Mouse (Mus musculus) hindbrain, embryonic 11.5 days (tissue): ENCODE measurements around the gene Fbxw7. TPM values are rescaled to one million over a fixed set of nuclear protein-coding genes. Genes with fewer than 3 reads are reported as not detected.

Source experiments
- ATAC-seq: fragments of 200-750 bp; cut with Nextera tagmentation; 2 replicates; pipeline ENCODE4 v1.8.0; 2017; ENCODE audit warnings: mild to moderate bottlenecking, moderate TSS enrichment, moderate library complexity; ENCODE audit not compliant: low FRiP score
- DNase-seq: peaks from one replicate; pipeline ENCODE4 v3.0.0-alpha.2; 2015; ENCODE audit warnings: low spot score
- H3K27ac ChIP-seq: fragments of 300-500 bp; sonication (generic); 2 replicates; pipeline ENCODE4 v1.5.1; 2014; ENCODE audit warnings: mild to moderate bottlenecking, low read depth, low read length
- H3K27me3 ChIP-seq: fragments of 300-500 bp; sonication (generic); 2 replicates; pipeline ENCODE4 v1.6.1; 2014; ENCODE audit warnings: mild to moderate bottlenecking, low read length, moderate library complexity, mixed read lengths; ENCODE audit not compliant: control insufficient read depth, insufficient read depth
- H3K36me3 ChIP-seq: fragments of 300-500 bp; sonication (generic); 2 replicates; pipeline ENCODE4 v1.6.1; 2014; ENCODE audit warnings: mild to moderate bottlenecking, low read length, moderate library complexity, mixed read lengths; ENCODE audit not compliant: control insufficient read depth, insufficient read depth
- H3K4me1 ChIP-seq: fragments of 300-500 bp; sonication (generic); replicated peaks from 2 replicates; pipeline ENCODE4 v1.6.1; 2014; ENCODE audit warnings: low read length, mixed read lengths; ENCODE audit not compliant: control insufficient read depth, insufficient read depth
- H3K4me2 ChIP-seq: fragments of 300-500 bp; sonication (generic); replicated peaks from 2 replicates; pipeline ENCODE4 v1.6.1; 2014; ENCODE audit warnings: mild to moderate bottlenecking, low read depth, low read length
- H3K4me3 ChIP-seq: fragments of 300-500 bp; sonication (generic); 2 replicates; pipeline ENCODE4 v1.5.1; 2014; ENCODE audit warnings: low read depth, low read length
- H3K9ac ChIP-seq: fragments of 300-500 bp; sonication (generic); 2 replicates; pipeline ENCODE4 v1.6.1; 2014; ENCODE audit warnings: low read depth, low read length
- H3K9me3 ChIP-seq: fragments of 300-500 bp; sonication (generic); 2 replicates; pipeline ENCODE4 v1.6.1; 2016; ENCODE audit warnings: low read length; ENCODE audit not compliant: control insufficient read depth
- WGBS: fragments of 180-500 bp; shearing (Covaris S2); extraction: QIAGEN DNeasy Blood & Tissue Kit; methylation state at CpG from one replicate; pipeline ENCODE4 v1.1.7; 2014; 5-methylcytosine and 5-hydroxymethylcytosine counted together
- polyA plus RNA-seq: library from polyadenylated mRNA; unstranded; fragments of >200 nt; fragmentation: Nextera tagmentation; extraction: Ambion mirVana; gene quantifications from 2 replicates; pipeline ENCODE4 v1.2.1, GENCODE M21; 2014

Fbxw7 gene
- polyA plus RNA-seq, 1 experiment from 2014 or later: 21.1 TPM

- no peak for DNase-seq
- Histone ChIP-seq H3K4me1 (0 out of 2 replicates have a peak, but pooled peaks cover 3% of the 10 kb centered on the region), H3K27me3 (no peaks in the 10 kb centered on the region), H3K9me3 (no peaks in the 10 kb centered on the region), H3K4me2 (no peak overlapping the region), H3K9ac (no peak overlapping the region), H3K27ac (no peak overlapping the region), H3K36me3 (no peaks in the 10 kb centered on the region), H3K4me3 (no peak overlapping the region)
- 88% methylated on average over 11 of the region's 11 CpGs for WGBS
- ATAC-seq: no peak
Measured at GRCm38 (mm10) chr3:85022800-85023199, 207.7 kb downstream of the Fbxw7 start.

DNA sequence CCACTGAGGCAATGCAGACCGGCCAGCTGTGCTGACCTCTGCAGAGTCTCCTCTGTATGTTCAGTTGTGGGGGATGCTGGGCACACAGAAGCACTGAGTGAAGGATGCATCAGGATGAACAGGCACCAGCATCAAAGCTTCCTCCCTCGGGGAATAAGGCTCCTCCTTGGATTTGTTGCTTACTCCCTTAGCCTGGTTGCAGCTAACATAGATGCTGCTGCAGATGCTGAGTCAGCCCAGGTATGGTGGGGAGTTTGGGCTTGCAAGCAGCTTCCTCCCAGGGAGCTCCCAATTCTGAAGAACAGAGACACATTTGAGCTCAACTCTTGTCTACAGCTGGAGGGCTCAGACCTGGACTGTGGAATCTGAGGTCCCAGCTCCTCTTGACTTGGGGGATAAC, 209.2 kb downstream of the Fbxw7 start:
- Histone ChIP-seq H3K9ac (no peak overlapping the region), H3K27ac (no peak overlapping the region), H3K4me1 (0 out of 2 replicates have a peak, but pooled peaks cover 3% of the 10 kb centered on the region), H3K27me3 (no peaks in the 10 kb centered on the region), H3K4me3 (no peak overlapping the region), H3K36me3 (no peaks in the 10 kb centered on the region), H3K9me3 (no peaks in the 10 kb centered on the region), H3K4me2 (no peak overlapping the region)
- 77% methylated on average over 2 of the region's 2 CpGs for WGBS
- ATAC-seq (no peak), DNase-seq (no peak)

DNA sequence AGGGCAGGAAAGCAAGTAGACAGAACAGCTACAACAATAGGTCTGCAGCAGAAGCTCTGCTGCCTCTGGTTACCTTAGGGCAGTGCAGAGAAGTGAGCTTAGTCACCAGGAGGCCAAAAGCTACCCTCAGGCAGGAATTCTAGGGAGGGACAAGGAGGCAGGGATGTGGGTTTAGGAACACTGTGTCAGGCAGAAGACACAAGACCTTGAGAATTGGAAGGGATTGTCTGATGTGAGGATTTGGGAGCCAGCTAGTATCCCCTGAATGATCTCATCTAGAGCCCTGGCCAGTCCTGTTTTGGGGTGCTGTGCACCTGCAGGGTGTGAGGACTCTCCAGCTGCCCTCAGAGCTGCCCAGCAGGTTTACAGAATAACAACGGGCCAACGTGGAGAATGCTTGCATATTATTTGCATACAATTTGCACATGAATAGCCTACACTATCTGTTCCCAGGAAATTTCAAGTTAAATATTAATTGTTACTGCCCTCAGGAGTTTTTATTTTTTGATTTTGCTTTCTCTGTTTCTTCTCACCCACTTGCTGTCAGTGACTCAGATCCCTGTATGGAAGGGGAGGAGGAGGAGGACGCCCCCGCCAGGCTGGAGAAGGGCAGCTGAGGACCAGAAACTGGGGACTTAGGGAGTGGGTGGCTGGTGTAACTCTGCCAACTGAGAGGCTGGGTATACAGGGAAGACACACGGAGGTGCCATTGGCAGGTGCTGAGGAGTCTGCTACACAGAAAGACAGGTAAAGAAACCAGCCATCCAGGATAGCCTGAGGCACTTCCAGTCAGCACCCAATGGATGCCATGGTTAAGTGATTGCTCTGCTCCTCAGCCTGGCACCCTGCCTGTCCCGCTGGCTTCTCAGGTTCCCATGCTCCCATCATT, 210.0 kb downstream of the Fbxw7 start:
- ATAC-seq: no peak
- WGBS: 33% methylated on average over 6 of the region's 6 CpGs
- Histone ChIP-seq H3K27me3 (no peaks in the 10 kb centered on the region), H3K9me3 (no peaks in the 10 kb centered on the region), H3K27ac (no peak overlapping the region), H3K4me2 (no peak overlapping the region), H3K4me3 (no peak overlapping the region), H3K4me1 (0 out of 2 replicates have a peak, but pooled peaks cover 3% of the 10 kb centered on the region), H3K36me3 (no peaks in the 10 kb centered on the region), H3K9ac (no peak overlapping the region)
- peak; percentile 9 for DNase-seq

Other genes starting within 250 kb of the Fbxw7 start
- 36.5 and 42.8 TPM in 2 replicates for gene Arfip1, start 232.6 kb upstream of the Fbxw7 start, polyA plus RNA-seq
- gene Tigd4, start 221.7 kb upstream of the Fbxw7 start, polyA plus RNA-seq: 0.04 and 0.05 TPM in 2 replicates
- 0.32 and 0.61 TPM in 2 replicates for gene Tmem154, start 149.1 kb upstream of the Fbxw7 start, polyA plus RNA-seq